Mouse (Mus musculus) testis, postnatal 10 days (tissue): ENCODE measurements around the gene Treml1.
A peak's percentile ranks its signal among the peaks of the same experiment; 100 is the strongest.
"Not testable (repeated sequence)": the region's sequence is repeated elsewhere in the genome, so short reads cannot be mapped to it uniquely, and the experiment has no call there.

Experiments
- DNase-seq: peaks from one replicate; pipeline ENCODE4 v3.0.0; 2021; ENCODE audit warnings: low spot score

Gene Treml1

GRCm38 (mm10) chr17:48359616-48360015, at the start of gene Treml1:
Treml1 (plus strand) TSS chr17:48359916.
- no peak for DNase-seq

- no peak for DNase-seq
These were observed 47.6 kb upstream of the Treml1 start for GRCm38 (mm10) chr17:48312124-48312523.

DNA sequence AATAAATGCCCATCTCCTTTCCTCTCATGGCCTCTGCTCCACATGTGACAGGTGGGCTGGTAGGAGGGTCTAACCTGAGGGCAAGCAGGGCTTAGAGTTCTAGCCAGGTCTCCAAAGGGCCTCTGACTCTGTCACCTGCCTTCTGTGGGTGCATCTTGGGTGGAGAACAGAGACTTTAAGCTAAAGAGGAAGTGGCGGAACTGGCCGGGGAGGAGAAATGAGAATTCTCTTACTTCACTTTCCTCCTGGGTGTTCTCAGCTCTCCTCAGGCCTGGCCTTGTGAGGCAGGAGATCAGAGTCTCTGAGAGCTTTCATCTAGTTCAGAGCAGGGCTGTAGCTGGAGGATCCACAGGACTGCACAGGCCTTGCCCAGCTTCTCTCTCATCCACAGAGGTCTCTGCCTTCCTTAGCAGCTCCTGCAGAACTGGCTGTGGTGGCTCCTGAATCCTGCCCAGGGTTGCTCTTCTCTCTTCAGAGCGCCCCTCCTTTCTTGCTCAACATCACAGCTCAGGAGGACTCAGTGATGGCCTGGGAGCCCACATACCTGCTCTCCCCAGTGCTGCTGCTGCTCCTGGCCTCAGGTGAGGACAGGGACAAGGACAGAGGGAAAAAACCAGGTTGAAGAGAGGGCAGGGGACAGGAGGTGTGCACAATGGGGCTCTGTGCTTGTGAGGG, 43.7 kb upstream of the Treml1 start, which contains the start of gene B430306N03Rik:
TSS of gene B430306N03Rik (plus strand) at position 237 of the 675 bp plus-strand sequence.
- not testable (repeated sequence) for DNase-seq

- DNase-seq: no peak
These were observed 41.0 kb upstream of the Treml1 start for GRCm38 (mm10) chr17:48318686-48319085.

DNA sequence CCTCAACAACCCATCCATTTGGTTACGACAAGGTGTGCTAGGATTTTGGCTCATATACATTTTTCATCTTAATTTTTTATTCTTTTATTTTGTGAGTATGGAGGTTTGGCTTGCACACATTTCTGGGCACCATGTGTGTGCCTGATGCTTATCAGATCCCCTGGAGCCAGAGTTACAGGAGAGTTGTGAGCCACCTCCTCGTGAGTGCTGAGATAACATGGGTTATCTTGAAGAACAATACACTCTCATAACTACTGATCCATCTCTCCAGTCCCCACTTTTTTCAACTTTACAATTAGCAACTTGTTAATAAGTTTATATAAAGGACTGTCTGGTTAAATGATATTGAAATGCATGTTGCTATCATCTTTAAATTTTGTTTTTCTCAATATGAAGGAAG, 38.4 kb upstream of the Treml1 start:
- no peak for DNase-seq

- no peak for DNase-seq
These were observed 36.5 kb upstream of the Treml1 start for GRCm38 (mm10) chr17:48323236-48323635.

DNA sequence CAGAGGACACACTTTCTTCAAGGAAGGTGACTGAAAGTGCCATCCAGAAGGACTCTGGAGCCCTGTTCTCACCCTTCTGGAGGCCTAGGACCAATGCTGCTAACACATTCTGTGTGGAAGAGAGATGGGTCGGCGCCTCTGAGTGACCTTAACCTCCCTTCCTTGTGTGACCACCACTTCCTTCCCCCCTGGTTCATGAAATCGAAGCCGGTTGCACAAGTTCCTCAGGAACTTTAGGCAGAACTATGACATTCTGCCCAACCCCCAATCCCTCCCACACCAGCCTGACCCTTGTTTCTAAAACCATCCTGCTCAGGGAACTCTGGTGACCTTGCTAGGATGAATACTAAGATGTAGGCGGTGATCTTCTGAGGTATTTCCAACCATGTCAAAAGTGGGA, 35.5 kb upstream of the Treml1 start:
- no peak for DNase-seq

- no peak for DNase-seq
These were observed 34.6 kb upstream of the Treml1 start for GRCm38 (mm10) chr17:48325093-48325492.

GRCm38 (mm10) chr17:48325638-48326037, 34.1 kb upstream of the Treml1 start:
- DNase-seq: no peak

- no peak for DNase-seq
These were observed 33.1 kb upstream of the Treml1 start for GRCm38 (mm10) chr17:48326656-48327055.

GRCm38 (mm10) chr17:48332524-48332923, 27.2 kb upstream of the Treml1 start:
- DNase-seq: no peak

- DNase-seq: no peak
These were observed 25.5 kb upstream of the Treml1 start for GRCm38 (mm10) chr17:48334186-48334585.

- DNase-seq: peak; percentile 94
These were observed 22.9 kb upstream of the Treml1 start for GRCm38 (mm10) chr17:48336857-48337256.

- DNase-seq: no peak
These were observed 19.4 kb upstream of the Treml1 start for GRCm38 (mm10) chr17:48340267-48340666.

DNA sequence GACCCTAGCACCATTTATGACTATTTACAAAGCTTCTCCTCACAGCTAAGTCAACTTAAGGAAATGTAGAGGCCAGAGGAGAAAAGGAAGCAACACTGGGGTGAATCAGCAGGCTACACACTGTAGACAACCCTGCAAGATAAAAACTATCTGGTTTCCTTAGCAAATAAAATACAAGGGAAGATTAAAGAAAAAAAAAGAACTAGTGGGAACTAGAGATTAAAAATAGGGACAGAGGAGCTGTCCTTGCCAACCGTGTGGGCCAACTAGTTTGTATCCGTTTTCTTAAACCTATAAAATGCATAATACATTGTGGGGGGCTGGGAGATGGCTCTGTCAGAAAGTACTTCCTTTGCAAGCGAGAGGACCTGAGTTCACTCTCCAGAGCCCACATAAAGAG, 17.8 kb upstream of the Treml1 start:
- no peak for DNase-seq

- no peak for DNase-seq
These were observed 16.7 kb upstream of the Treml1 start for GRCm38 (mm10) chr17:48343065-48343464.

- DNase-seq: no peak
These were observed 13.9 kb upstream of the Treml1 start for GRCm38 (mm10) chr17:48345824-48346223.

GRCm38 (mm10) chr17:48346231-48346630, 13.5 kb upstream of the Treml1 start, which contains the start of gene Trem2:
Trem2 (plus strand) TSS chr17:48346401.
- no peak for DNase-seq

- DNase-seq: no peak
These were observed 12.9 kb upstream of the Treml1 start for GRCm38 (mm10) chr17:48346834-48347233.

DNA sequence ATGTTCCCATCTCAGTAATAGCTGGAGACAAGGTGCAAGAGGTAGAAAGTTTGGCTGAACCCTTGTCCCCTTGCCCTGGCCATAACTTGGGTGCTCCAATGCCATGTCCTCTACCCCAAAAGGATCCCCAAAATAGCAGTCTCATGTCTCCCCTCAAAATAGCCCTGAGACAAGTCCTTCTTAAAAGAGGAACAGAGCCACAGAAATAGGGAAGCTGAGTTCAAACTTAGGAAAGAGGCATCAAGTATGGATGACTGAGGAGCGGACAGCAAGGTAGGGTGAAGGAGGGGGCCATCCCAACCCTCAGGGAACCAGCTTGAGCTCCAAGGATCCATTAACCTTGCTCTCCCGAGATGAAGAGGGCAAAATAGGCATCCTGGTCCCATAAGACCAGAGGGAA, 12.4 kb upstream of the Treml1 start:
- no peak for DNase-seq

GRCm38 (mm10) chr17:48350681-48351193, 9.0 kb upstream of the Treml1 start:
- no peak for DNase-seq

DNA sequence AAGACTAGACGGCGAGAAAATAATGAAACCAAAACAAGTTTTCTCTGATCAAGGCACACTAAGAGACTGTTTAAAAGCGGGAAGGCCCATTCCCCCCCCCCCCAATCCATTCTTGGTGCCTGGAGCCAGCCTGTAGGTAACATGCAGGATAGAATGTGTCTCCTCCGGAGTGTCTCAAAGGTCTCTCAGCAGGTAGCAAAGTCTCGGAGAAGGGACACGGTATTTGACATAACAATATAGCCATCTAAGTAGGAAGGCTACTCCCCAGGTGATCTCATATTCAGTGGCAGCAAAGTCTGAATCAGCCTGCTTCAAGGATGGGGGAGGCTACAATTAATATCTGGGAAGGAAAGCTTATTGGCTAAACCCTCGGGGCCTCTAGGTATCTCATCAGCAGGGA, 6.7 kb upstream of the Treml1 start:
- DNase-seq: not testable (repeated sequence)

- no peak for DNase-seq
These were observed 3.9 kb upstream of the Treml1 start for GRCm38 (mm10) chr17:48355822-48356221.

DNA sequence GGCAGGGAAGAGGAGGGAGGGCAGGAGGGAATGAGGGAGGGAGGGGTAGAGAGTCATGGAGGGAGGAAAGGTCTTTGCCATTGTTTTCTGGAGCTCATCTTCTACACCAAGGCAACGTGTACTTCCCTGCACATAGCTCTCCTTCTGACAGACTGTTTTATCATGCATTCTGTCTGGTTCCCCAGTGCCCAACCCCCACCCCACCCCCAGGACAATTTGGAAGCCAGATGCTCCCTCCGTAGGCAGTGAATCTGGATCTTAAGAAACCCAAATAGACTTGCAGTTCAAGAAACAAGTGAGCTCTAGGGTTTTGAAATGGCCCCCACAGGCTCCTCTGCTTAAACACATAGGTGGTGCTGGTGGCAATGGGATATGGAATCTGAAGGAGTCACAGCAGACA, 1.8 kb upstream of the Treml1 start:
- no peak for DNase-seq
